Mouse (Mus musculus) ES-Bruce4 (cell line): Measurements from ENCODE around the gene Rab12.

Source experiments
- CTCF ChIP-seq: IDR thresholded peaks from one replicate; pipeline ENCODE4 v1.8.1; 2011; ENCODE audit warnings: low read depth, low read length
- POLR2A ChIP-seq: IDR thresholded peaks from one replicate; pipeline ENCODE4 v1.8.1; 2011; ENCODE audit warnings: low read length; ENCODE audit not compliant: insufficient read depth

DNA sequence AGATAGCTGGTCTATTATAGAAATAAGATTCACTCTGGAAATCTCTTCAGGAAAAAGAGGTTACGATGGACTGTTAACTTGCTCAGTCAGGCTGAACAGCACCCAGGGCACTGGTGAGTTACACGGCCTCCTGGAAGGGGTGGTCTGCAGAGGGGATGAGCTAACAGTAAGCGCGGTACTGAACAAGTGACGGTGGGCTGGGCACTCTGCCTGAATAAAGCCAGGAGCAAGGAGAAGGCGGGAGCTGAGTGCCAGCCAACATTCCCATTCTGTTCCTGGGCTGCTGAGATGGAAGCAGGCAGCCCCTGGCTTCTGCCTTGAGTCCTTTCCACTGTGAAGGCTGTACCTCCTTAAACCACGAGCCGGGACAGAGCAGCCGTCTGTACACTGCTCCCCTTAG is 16.1 kb downstream of the Rab12 start:
- TF ChIP-seq CTCF (no peak), POLR2A (no peak)
